Mouse (Mus musculus) lung, adult 2 months (tissue): ENCODE measurements at regions not wholly inside any gene's neighbourhood (a gene's known extent, or its start where the extent isn't known, plus 50 kb on each side); places are given as distances from the start of the nearest gene placed in this dataset.
A peak's percentile ranks its signal among the peaks of the same experiment; 100 is the strongest.

Experiments used
- DNase-seq: peaks from one replicate; pipeline ENCODE4 v3.0.0; 2022
- H3K4me1 ChIP-seq: fragments of 200-500 bp; 2 replicates; pipeline ENCODE4 v1.6.1; 2011; ENCODE audit warnings: low read length; ENCODE audit not compliant: control insufficient read depth, insufficient read depth
- H3K4me3 ChIP-seq: fragments of 200-500 bp; replicated peaks from 2 replicates; pipeline ENCODE3; 2011; ENCODE audit warnings: low read depth, mild to moderate bottlenecking, control low read depth, low read length; ENCODE audit errors: extremely low read depth
- CTCF ChIP-seq: fragments of 200-500 bp; IDR thresholded peaks from 2 replicates; pipeline ENCODE4 v1.5.1; 2011; ENCODE audit warnings: mild to moderate bottlenecking, low read length, control low read depth; ENCODE audit not compliant: insufficient read depth
- POLR2A ChIP-seq: fragments of 200-500 bp; IDR thresholded peaks from 2 replicates; pipeline ENCODE4 v1.6.1; 2011; ENCODE audit warnings: low read depth, mild to moderate bottlenecking, control low read depth, low read length, borderline replicate concordance; ENCODE audit errors: extremely low read depth
- WGBS: fragments of 180-500 bp; shearing (Covaris S2); methylation state at CpG from one replicate; pipeline ENCODE4 v1.1.7; 2018; 5-methylcytosine and 5-hydroxymethylcytosine counted together

DNA sequence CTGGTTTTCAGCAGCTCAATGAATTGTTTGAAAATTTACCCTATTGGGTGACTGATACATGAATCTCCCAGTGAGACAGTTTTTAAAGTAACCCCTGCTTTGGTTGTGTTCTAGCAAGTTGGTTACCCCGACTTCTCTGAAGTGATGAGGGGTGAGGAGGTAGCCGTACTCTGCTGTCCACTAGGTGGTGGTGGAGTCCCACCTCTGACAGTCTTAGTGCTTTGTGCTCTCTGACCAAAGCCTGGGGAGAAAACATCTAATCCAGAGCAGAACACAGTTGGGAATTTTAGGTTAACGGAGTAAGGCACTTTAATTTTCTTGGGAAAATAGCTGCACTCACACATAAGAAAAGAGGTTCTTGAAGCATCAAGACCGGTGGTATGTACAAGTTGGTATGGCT is 624.1 kb downstream of the Ets1 start:
- Histone ChIP-seq H3K4me1 (no peaks in the 10 kb centered on the region), H3K4me3 (no peak overlapping the region)
- TF ChIP-seq CTCF (peak; percentile 60), POLR2A (no peak)
- no peak for DNase-seq
- 22% methylated on average over 4 of the region's 4 CpGs for WGBS

DNA sequence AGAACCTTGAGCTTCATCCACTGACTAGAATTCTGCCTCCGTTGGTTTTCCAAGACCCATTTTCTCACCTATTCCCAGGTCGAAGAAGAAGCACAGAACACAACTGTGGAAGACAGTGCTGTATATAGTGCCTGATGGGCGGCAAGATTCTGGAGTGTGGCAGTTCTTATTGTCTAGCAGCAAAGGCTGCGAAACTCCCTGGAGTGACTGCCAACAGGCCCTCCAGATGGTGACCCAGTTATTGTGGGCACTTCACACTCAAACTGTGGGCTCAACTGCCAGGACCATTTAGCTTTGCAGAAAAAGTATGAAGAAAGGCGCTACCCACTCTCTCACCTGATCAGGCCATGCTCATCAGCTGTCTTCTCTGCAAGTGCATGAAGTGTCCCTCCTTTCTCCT is 653.4 kb downstream of the Ets1 start:
- Histone ChIP-seq H3K4me1 (no peaks in the 10 kb centered on the region), H3K4me3 (no peak overlapping the region)
- DNase-seq: no peak
- TF ChIP-seq POLR2A (no peak), CTCF (no peak)
- 87% methylated on average over 5 of the region's 5 CpGs for WGBS

DNA sequence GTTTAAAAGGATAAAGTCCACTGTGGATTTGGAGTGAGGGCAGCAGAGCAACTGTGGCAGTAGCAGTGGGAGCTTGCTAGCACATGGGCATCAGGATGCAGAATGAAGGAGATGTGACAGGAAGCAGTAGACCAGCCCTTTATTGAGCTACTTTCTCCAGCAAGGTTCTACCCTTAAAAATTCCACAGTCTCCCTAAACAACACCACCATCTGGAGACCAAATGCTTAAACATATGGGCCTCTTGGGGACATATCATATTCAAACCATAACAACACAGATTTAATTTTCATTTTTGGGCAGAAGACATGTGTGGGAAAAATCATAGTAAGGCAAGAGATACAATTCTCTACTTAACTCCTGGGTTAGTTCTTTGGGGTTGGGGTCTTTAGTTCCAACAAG is 656.1 kb downstream of the Ets1 start:
- Histone ChIP-seq H3K4me1 (no peaks in the 10 kb centered on the region), H3K4me3 (no peak overlapping the region)
- TF ChIP-seq POLR2A: no peak
- no peak for TF ChIP-seq CTCF
- DNase-seq: no peak

DNA sequence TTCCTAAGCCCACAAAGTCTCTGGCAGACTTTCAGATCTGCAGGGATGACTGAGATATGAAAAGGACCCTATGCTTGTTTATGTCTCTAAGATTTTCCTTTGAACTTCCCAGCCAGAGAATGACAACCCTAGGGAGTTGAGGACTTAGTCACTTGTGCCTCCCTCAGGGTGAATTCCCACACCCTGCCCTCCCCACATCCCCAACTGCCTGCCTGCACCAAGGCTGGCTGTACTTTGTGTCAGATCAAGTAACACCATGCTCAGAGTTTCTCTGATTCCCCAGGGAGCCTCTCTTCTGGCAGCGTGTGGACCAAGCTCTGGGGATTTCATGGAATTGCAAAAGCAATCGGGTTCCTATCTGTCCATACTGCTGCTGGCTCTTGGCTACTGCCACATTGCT is 659.9 kb downstream of the Ets1 start:
- Histone ChIP-seq H3K4me1 (no peaks in the 10 kb centered on the region), H3K4me3 (no peak overlapping the region)
- DNase-seq: no peak
- no peak for TF ChIP-seq POLR2A
- TF ChIP-seq CTCF: no peak
- 10% methylated on average over 2 of the region's 2 CpGs for WGBS

DNA sequence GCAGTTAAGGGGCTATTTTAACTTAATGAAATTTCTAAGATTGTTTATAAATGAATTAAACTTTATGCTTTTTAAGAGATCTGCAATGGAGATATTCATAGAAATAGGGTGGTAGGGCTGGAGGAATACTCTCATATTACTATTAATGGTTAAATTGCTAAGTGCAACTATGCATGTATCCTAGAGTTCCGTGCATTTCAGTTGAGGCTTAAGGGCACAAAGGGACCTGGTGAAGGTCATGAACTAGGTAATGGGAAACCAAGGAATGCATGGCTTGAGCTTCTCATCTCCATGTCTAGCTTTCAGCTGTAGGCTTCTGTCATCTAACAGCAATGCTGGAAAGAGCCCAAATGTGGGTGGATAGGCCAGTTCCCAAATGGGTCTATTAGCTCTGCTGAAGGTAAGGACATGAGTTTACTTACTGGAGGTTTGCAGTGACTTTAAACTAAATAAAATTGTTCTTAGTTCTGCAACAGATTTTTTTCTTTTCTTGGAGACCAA is 683.6 kb downstream of the Ets1 start:
- WGBS: 86% methylated on average over 1 of the region's 1 CpGs
- H3K4me1 ChIP-seq: no peaks in the 10 kb centered on the region
- no peak for DNase-seq
- no peak for TF ChIP-seq POLR2A
- TF ChIP-seq CTCF: no peak
- no peak overlapping the region for H3K4me3 ChIP-seq

DNA sequence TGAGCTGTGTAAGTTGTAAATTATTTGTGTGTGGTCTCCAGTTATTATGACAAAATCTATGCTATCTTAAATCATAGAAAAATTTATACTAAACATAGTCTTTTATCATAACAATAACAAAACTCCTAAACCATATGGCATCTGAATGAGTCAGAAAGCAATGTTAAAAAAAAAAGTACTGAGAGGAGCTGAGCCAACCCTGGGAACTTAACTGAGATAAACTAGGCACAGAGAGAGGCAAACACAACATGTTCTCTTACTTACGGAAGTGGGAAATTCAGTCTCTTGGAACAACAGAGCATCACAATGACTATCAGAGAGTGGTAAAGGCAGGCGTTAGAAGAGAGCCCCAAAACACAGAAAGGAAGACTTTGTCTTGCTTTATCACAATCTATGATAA is 691.7 kb downstream of the Ets1 start:
- no peak for TF ChIP-seq CTCF
- TF ChIP-seq POLR2A: no peak
- no peaks in the 10 kb centered on the region for H3K4me1 ChIP-seq
- H3K4me3 ChIP-seq: no peak overlapping the region
- 55% methylated on average over 2 of the region's 2 CpGs for WGBS
- no peak for DNase-seq

DNA sequence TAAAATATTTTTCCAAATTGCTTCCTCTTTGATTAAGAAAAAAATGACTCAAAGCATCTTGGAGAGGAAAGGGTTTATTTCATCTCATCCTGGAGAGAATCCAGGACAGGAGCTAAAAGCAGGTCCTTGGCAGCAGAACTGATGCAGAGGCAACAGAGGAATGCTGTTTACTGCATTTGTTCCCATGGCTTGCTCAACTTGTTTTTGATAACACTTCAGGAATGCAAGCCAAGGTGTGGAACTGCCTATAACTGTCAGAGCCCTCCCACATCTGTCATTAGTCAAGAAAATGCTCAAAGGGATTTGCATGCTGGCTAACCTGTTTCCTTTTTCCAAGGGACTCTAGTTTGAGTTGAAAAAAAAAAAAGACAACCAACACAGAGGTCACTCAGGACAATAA is 714.2 kb downstream of the Ets1 start:
- H3K4me1 ChIP-seq: no peaks in the 10 kb centered on the region
- TF ChIP-seq POLR2A: no peak
- no peak for TF ChIP-seq CTCF
- DNase-seq: no peak
- H3K4me3 ChIP-seq: no peak overlapping the region

DNA sequence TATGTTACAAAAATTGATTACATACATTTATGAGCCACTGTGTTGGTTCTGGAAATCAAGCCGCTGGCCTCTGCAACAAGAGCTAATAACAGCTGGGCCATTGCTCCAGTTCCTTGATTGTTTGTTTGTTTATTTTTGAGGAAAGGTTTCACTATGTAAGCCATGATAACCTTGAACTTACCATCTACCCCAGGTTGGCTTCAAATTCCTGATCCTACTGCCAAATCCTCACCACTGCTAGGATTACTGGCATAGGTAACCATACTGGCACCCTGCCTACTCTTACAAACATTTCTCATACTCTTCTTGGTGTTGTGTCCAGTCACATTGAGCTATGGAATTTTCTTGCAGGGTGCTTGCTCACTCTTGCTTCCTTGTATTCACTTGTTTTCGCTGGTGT is 720.6 kb downstream of the Ets1 start:
- 65% methylated on average over 2 of the region's 2 CpGs for WGBS
- H3K4me1 ChIP-seq: no peaks in the 10 kb centered on the region
- DNase-seq: no peak
- TF ChIP-seq CTCF: no peak
- no peak for TF ChIP-seq POLR2A
- no peak overlapping the region for H3K4me3 ChIP-seq

DNA sequence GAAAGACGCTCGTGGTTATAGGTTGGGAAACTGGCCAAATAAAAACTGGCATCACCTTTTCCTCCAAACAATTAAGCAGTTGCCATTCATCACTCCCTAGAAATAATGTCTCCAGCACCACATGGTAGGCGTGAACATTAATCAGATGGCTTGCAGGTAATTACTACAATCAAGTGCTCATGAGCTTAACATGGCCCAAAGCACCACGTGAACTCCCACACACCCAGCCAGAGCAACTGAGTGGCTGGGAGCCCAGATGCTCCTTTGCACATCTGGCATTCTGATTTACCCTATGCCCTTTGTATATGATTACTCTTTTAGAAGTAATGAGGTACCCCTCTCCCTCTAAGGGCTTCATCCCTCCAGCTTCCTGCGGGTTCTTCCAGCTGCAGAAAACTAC is 724.9 kb downstream of the Ets1 start:
- H3K4me3 ChIP-seq: no peak overlapping the region
- TF ChIP-seq CTCF (no peak), POLR2A (no peak)
- 76% methylated on average over 5 of the region's 5 CpGs for WGBS
- no peak for DNase-seq
- no peaks in the 10 kb centered on the region for H3K4me1 ChIP-seq

DNA sequence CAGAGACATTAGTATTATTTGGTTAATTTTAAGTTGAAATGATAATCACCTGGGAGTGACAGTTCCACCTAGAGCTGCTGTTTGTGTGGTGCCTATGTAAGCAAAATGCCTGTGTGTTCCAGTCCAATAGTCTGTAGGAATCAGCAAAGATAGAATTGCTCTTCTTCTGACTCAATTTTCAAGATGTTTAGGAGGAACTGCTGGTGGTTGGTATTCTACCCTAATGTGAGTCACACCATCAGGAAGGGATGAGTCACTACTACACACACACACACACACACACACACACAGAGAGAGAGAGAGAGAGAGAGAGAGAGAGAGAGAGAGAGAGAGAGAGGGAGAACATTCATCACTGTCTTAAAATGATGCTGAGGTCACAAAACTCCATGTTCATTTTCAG is 753.1 kb downstream of the Ets1 start:
- no peaks in the 10 kb centered on the region for H3K4me1 ChIP-seq
- no peak overlapping the region for H3K4me3 ChIP-seq
- TF ChIP-seq CTCF: no peak
- TF ChIP-seq POLR2A: no peak
- DNase-seq: no peak

DNA sequence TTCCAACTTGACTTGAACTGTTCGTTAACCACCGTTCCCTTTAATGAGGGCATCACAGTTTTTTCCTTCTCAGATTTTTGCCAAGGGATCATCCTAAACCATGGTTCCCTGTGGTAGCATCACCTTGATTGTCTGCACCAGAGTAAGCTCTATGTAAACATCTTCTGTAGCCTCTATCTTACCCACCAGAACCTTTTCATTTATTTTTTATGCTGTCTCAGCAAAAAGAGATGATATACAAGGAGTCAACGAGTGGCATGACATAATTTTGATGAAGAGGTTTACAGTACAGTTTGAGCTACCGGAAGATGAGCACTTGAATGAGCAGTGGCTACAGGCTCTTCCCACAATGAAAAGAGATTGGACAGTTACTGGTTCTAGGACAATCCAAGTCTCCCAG is 768.7 kb downstream of the Ets1 start:
- no peak for DNase-seq
- TF ChIP-seq CTCF (no peak), POLR2A (no peak)
- Histone ChIP-seq H3K4me3 (no peak overlapping the region), H3K4me1 (no peaks in the 10 kb centered on the region)
- WGBS: 82% methylated on average over 4 of the region's 4 CpGs
